Mouse (Mus musculus) C2C12 (cell line): ENCODE measurements around the gene Hspb8. TPM values are rescaled to one million over a fixed set of nuclear protein-coding genes. Genes with fewer than 3 reads are reported as not detected.

Experiments
- H3K27me3 ChIP-seq: one replicate; pipeline ENCODE4 v1.6.1; 2011; ENCODE audit not compliant: control insufficient read depth, insufficient read depth, insufficient read length
- H3K36me3 ChIP-seq: one replicate; pipeline ENCODE4 v1.6.1; 2011; ENCODE audit not compliant: control insufficient read depth, insufficient read depth
- H3K4me3 ChIP-seq: one replicate; pipeline ENCODE4 v1.5.1; 2011; ENCODE audit warnings: mild to moderate bottlenecking, control low read depth; ENCODE audit not compliant: poor library complexity, insufficient read depth, severe bottlenecking
- H3K79me2 ChIP-seq: one replicate; pipeline ENCODE4 v1.6.1; 2011; ENCODE audit not compliant: control insufficient read depth, insufficient read depth
- H3K79me3 ChIP-seq: one replicate; pipeline ENCODE4 v1.6.1; 2011; ENCODE audit warnings: low read depth, control low read depth
- H3ac ChIP-seq: one replicate; pipeline ENCODE3; 2011; ENCODE audit warnings: low read depth; ENCODE audit not compliant: control insufficient read depth, insufficient read length
- CEBPB ChIP-seq: IDR thresholded peaks from one replicate; pipeline ENCODE4 v1.6.1; 2011; ENCODE audit warnings: low read depth, mild to moderate bottlenecking, control low read depth, moderate library complexity
- CTCF ChIP-seq: IDR thresholded peaks from one replicate; pipeline ENCODE4 v1.5.1; 2011; ENCODE audit not compliant: control insufficient read depth, insufficient read depth, insufficient read length
- FOSL1 ChIP-seq: IDR thresholded peaks from one replicate; pipeline ENCODE4 v1.8.0; 2011; ENCODE audit warnings: mild to moderate bottlenecking, low read length; ENCODE audit not compliant: poor library complexity, insufficient read depth, severe bottlenecking
- MAX ChIP-seq: IDR thresholded peaks from one replicate; pipeline ENCODE4 v1.6.1; 2011; ENCODE audit warnings: mild to moderate bottlenecking, control low read depth
- MYOD1 ChIP-seq: IDR thresholded peaks from one replicate; pipeline ENCODE4 v1.6.1; 2011; ENCODE audit warnings: low read depth; ENCODE audit not compliant: control insufficient read depth, insufficient read length
- MYOG ChIP-seq: IDR thresholded peaks from one replicate; pipeline ENCODE4 v1.6.1; 2011; ENCODE audit not compliant: control insufficient read depth, insufficient read length; ENCODE audit errors: extremely low read depth
- USF1 ChIP-seq: IDR thresholded peaks from one replicate; pipeline ENCODE4 v1.6.1; 2011; ENCODE audit warnings: low read depth, mild to moderate bottlenecking, control low read depth, moderate library complexity
- polyA plus RNA-seq: library from polyadenylated mRNA; unstranded; fragments of >200 nt; fragmentation: generic; extraction: Trizol; gene quantifications from one replicate; pipeline ENCODE4 v1.2.1, GENCODE M21; 2012; ENCODE audit warnings: missing spikeins

The Hspb8 gene
- polyA plus RNA-seq, 1 experiment, result 58.6 TPM

DNA sequence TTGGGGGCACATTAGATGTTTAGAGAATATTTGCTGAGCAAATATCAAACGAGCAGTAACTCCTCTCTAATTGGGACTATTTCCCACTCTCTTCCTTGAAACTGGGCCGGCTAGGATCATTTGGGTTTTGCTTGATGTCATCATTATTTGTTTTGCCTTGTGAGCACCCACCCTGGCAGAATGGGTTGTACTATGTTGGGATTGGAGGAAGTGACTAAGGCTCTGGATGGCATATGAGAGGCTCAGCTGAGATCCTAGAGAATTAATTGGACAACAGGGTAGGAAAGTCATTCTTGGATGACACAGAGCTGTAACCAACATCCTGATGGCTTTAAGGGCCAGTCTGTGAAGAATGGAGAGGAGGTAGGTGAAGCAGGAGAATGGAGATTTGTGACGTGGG is 16.2 kb downstream of the Hspb8 start:
- Histone ChIP-seq H3K79me3 (no peaks in the 10 kb centered on the region), H3K79me2 (no peaks in the 10 kb centered on the region), H3K27me3 (no peaks in the 10 kb centered on the region), H3K4me3 (no peak overlapping the region), H3ac (no peak overlapping the region), H3K36me3 (no peaks in the 10 kb centered on the region)
- no peak for TF ChIP-seq MAX
- no peak for TF ChIP-seq USF1
- no peak for TF ChIP-seq CTCF

DNA sequence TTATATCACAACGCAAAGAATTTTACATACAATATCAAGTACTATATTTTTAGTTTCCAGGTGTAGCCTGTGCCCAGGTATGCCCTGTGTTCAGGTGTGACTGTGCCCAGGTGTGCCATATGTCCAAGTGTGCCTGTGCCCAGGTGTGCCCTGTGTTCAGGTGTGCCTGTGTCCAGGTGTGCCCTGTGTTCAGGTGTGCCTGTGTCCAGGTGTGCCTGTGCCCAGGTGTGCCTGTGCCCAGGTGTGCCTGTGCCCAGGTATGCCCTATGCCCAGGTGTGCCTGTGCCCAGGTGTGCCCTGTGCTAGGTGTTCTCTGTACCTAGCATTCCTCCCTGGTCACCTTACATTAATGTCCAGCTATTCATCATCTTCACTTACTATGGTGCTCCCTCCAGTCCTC is 16.7 kb downstream of the Hspb8 start:
- Histone ChIP-seq H3ac (no peak overlapping the region), H3K4me3 (no peak overlapping the region), H3K79me3 (no peaks in the 10 kb centered on the region), H3K36me3 (no peaks in the 10 kb centered on the region), H3K27me3 (no peaks in the 10 kb centered on the region), H3K79me2 (no peaks in the 10 kb centered on the region)
- TF ChIP-seq MYOD1 (no peak), CEBPB (no peak), MYOG (no peak), CTCF (no peak), USF1 (no peak), MAX (no peak), FOSL1 (no peak)

DNA sequence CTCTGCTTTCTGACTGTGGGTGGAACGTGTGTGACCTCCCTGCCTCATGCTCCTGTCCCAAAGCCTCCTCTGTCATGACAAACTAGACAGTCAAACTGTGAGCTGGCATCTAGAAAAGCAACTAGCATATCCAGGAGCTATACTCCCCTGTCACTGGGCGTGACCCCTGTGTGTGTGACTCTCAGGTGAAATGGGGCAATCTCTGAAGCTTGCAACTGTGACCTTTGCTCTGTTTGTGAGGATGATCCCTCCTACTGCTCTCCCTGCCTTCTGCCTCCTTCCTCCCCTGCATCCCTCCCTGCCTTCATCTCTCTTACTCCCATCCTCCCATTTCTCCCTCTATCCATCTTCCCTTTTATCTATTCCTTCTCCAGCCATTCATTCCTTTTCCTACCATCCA is 18.6 kb downstream of the Hspb8 start:
- H3K36me3 ChIP-seq, result no peaks in the 10 kb centered on the region
- TF ChIP-seq USF1 (no peak), FOSL1 (no peak)
- H3K79me2 ChIP-seq, result no peaks in the 10 kb centered on the region
- no peaks in the 10 kb centered on the region for H3K79me3 ChIP-seq
- no peaks in the 10 kb centered on the region for H3K27me3 ChIP-seq
- no peak overlapping the region for H3ac ChIP-seq
- H3K4me3 ChIP-seq, result no peak overlapping the region

DNA sequence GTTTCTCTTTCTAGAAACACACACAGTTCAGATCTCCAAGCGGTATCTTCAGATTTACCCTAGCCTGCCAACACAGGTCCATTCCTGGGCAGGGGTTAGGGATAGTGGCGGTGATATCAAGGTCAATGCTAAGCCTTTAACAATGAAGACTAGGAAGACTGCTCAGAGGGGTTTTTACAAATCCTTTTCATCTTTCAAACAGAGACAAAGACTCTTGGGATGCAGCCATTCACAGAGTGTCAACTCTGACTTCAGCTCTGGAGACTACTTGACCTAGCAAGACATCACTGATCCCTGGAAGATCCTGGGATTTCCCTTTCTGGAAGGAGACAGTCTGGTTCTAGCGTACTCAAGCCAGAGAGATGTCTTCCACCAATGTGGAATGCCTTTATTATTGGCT is 21.9 kb downstream of the Hspb8 start:
- no peaks in the 10 kb centered on the region for H3K27me3 ChIP-seq
- H3K4me3 ChIP-seq, result no peak overlapping the region
- no peaks in the 10 kb centered on the region for H3K79me2 ChIP-seq
- no peaks in the 10 kb centered on the region for H3K79me3 ChIP-seq
- H3K36me3 ChIP-seq, result no peaks in the 10 kb centered on the region
- TF ChIP-seq CEBPB (no peak), MYOD1 (no peak), MAX (no peak), MYOG (no peak), CTCF (no peak), USF1 (no peak), FOSL1 (no peak)
- H3ac ChIP-seq, result no peak overlapping the region

DNA sequence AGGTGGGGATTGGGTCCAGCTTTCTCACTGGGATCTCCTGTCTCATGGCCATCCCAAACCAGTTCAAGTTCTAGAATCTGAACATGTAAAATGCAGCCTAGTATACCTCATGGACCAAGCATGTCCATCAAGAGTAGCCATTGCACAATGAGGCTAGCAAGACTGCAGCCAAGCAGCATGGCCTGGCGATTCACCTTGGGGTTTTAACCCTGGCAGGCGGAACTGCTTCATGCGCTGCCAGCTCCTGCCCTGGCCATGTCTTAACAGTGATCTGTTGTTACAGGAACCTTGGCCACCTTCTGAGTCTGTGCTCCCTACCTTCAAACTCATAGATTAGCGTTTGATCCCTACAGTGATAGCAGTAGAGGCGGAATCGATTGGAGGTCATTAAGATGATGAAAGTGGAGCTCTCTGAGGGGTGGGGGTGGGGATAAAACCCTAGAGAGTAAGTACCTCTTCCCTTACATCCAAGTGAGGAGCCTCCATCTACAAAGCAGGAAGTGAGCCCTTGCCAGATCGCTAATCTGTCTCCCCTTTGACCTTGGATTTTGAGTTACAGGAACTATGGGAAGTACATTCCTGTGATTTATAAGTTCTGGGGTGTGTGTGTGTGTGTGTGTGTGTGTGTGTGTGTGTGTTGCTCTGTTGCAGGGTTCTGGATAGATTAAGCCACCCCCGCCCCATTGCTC is 22.5 kb downstream of the Hspb8 start:
- TF ChIP-seq MYOD1, result no peak
- no peak for TF ChIP-seq MYOG
- TF ChIP-seq USF1, result no peak
- TF ChIP-seq MAX, result no peak
- no peak for TF ChIP-seq CTCF
- TF ChIP-seq CEBPB, result no peak
- TF ChIP-seq FOSL1, result no peak
- Histone ChIP-seq H3K27me3 (no peaks in the 10 kb centered on the region), H3K79me2 (no peaks in the 10 kb centered on the region), H3K79me3 (no peaks in the 10 kb centered on the region), H3K36me3 (no peaks in the 10 kb centered on the region), H3K4me3 (no peak overlapping the region), H3ac (no peak overlapping the region)

DNA sequence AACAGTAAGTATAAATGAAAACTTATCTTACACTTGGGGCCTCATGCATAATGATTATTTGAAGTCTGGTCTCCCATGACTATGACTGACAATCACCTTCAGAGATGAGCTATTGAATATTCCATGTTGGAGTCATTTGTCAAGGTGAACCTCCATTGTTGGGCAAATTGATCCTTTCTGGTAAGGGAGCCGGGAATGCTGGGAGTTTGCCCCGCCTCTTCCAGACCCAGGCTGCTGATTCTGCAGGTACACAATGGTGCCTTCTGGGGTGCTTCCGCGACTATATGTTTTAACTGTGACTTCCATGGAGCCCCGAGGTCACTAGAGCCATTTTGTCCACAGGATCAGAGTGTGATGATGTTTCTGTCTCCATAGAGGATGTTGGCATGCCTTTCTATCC is 26.6 kb downstream of the Hspb8 start:
- H3K79me3 ChIP-seq, result no peaks in the 10 kb centered on the region
- no peaks in the 10 kb centered on the region for H3K79me2 ChIP-seq
- H3ac ChIP-seq, result no peak overlapping the region
- no peak overlapping the region for H3K4me3 ChIP-seq
- no peaks in the 10 kb centered on the region for H3K27me3 ChIP-seq
- TF ChIP-seq FOSL1, result no peak
- TF ChIP-seq CTCF, result no peak
- no peak for TF ChIP-seq USF1
- TF ChIP-seq CEBPB, result no peak
- TF ChIP-seq MAX, result no peak
- no peak for TF ChIP-seq MYOD1
- no peak for TF ChIP-seq MYOG
- H3K36me3 ChIP-seq, result no peaks in the 10 kb centered on the region
